Mouse (Mus musculus): Measurements from ENCODE around the gene Wdr63.

The Wdr63 gene

DNA sequence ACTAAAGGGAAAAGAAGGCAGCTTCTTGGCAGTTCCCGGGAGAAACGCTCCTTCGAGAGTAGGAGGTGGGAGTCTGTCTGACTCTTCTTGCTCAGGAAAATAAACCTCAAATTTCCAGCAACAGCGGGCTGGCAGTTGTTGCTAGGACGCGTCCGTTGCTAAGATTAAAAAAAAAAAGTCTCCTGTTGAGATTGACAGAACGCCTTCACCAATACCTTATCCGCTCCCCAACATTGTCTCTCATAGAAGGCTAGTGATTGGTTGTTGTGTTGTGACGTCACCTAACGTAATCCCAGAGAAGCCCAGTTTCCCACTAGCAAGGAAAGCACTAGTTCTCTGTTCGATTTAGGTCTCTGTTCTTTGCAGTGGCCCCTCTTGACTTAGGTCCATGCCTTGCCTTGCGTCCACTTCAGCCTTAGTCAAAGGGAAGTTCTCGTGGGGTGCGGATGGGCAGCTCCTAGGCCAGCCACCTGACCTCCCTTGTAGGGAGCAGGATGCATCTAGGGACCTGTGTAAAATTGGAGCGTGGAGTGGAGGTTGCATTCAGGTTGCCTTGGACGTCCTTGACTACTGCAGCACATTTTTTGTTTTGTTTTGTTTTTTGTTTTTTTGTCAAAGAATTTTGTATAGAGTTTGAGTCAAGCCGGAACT, at the start of gene Wdr63:
Gene Wdr63, minus strand, starts transcription at position 210 of the 651 bp plus-strand sequence.
- DNase-seq (ENCODE audit: low spot score) = peak; percentile 79

DNA sequence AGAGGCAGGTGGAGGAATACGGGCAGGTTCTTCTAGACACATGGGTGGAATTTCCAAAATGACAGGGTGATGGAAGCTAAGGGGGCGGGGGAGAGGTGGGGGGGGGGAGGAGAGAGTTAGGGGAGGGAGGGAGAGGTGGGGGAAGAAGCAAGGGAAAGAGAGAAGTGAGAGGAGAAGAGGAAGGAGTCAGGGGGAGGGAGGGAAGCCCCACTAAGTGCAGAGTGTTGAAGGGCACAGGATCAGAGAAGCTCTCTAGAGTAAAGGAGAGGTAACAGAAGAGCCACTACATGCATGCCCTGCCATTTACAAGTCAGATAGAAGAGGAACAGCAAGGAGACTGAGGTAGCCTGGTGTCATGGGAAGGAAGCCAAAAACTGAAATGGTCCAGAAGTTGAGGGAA, 48.9 kb upstream of the Wdr63 start:
- DNase-seq (ENCODE audit: low spot score) = no peak

DNA sequence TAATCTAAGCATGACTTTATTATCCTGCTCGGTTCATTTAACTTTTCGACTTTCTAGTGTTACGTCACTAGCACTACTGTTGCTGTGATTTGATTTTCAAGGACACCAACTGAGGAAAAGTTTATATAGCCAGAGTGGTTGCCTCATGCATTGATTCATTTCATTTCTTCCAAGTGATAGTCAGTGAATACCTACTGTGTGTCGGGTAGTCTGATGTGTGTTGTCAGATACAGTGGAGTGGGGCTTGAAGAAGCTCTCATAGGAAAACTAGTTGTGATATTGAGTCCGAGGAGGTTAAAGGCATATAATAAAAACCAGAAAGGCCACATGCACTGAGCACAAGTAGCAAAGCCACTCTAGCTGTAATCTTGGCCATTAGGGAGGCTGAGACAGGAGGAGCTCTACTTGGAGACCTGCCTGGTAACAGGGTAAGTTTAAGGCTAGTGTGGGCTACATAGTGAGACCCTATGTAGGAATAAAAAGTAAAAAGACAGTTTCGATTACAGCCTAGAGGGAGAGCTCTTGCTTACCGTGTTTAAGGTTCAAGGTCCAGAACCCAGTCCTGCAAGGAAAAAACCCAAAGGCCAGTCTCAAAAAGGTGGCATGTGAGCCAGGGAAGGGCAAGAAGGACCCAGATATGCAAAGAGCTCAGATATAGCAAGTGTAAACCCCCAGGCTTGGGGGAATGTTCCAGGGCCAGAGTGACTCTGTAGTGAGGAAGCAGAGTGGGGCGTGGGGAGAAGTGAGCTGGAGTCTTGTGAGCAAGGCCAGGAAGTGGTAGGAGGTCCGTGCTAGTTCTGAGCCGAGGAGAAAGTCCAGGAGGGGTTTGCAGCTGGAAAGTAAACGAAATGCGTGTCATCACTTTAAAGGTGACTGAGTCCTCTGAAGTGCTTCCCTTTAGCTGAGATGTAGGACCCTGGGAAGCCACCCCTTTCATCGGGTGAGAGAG, 48.0 kb upstream of the Wdr63 start:
- DNase-seq (ENCODE audit: low spot score) = no peak

DNA sequence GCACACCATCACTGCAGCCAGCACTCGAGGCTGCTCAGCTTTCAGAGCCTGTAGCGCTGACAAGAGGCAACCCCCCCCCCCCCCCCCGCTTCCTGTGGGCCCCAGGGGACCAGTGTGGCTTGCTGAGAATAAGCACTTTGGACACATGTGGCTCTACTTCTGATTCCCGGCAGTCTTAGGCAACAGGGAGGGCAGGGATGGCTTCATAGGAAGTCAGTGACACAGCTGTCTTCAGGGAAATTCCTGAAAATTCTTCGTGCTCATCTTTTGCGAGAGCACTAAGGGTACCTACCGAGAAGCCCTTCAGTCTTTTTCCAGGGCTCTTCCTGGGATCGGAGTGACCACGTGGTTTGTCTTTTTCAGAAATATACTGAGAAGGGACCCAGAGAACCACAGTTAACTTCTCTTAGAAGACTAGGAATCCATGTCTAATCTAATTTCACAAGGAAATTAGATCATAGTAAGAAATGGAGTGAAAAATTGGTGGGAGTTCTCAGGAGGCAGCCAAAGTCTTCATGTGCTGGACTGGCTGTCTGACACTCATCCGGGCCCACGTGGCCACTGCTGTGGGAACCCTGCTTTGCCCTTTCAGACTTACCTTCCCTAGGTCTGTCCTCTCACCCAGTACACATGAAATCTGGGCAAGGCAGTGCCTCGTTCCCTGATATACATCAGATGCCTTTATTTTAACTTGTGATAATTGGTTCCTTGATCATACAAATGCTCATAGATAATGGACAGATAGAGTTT, 46.1 kb upstream of the Wdr63 start:
- DNase-seq (ENCODE audit: low spot score) = peak; percentile 44

DNA sequence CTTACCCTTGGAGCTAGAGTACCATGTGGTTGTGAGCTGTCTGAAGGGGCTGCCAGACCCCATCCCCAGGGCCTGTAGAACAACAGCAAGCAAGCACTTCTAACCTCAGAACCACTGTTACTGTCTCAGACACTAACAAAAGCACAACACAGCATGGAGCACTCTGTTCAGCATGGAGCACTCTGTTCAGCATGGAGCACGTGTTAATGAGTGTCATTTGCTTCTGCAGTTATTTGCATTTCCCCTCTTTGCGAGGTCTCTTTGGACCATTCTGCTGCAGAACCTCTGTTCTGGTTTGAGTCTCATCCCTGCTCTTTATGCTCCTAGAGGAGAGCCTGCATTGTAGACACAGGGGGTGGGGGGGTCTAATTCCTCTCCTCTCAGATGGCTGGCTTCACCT, 45.0 kb upstream of the Wdr63 start:
- no peak for DNase-seq (ENCODE audit: low spot score)

DNA sequence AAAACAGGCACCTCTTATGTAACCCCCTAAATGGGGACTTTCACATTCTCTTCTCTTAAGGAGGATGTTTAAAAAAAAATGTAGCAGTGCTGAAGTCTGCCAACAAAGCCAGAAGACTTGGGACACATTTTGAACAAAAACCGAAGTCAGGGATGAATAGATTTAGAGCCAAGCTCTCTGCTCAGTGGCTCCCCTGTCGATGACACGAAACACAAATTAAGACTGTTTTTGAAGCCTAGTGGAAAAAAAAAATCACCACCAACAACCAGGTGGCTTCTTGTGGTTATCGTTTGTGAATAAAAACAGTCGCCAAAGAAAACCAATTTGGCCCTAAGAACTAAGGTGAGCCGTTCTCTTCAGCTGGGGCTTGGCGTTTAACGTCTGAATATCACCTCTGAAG, 44.4 kb upstream of the Wdr63 start:
- DNase-seq (ENCODE audit: low spot score) = no peak

DNA sequence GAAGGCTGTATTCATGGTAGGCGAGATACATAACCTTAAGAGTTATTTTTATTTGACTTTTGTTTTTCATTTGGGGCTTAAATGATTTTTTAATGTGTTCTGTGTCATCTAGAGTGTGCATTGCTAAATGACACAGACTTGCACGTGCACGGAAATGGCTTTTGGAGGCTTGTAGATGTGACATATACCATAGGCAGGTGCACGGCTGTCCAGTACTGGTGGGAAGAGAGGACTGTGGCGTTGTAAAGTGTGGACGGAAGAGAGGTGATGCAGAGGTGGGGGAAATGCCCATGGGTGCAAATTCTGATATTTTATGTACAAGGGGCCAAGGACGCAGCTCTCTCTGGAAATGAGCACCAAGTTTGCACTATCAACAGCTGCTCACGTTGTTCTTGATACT, 43.8 kb upstream of the Wdr63 start:
- DNase-seq (ENCODE audit: low spot score) = no peak

DNA sequence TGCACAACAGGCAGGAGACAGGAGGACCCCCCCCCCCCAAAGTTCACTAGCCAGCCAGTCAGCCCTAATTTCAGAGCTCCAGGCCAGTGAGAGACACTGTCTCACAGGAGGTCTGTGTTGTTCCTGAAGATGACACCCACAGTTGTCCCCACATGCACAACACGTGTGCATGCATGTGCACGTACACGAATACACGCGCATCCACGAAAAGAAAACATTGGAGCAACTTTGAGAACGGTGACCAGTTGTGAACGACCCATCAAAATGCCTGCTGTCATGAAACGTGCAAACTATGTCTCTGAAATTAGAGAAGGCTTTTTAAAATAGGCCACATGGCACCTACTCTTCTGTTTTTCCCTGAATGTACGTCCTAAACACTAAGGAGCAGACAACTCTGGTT, 43.4 kb upstream of the Wdr63 start:
- no peak for DNase-seq (ENCODE audit: low spot score)

DNA sequence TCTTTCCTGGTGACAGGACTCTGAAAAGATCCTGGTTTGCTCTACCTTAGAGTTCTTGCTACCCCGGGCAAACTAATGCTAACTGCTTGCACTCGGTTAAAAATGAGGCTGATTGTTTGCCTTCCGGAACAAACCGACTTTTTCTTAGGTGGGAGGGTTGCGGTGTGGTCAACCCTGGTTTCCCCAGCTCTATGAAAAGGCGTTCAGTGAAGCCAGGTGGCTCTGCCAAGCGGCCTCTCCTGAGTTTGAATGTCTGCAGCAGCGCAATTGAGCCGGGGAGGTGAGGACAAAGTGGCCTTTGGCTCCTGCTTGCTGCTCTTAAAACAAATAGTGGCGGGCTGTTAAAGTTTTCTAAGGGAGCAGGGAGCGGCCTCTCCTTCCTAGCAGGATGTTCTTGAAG, 42.6 kb upstream of the Wdr63 start:
- no peak for DNase-seq (ENCODE audit: low spot score)

DNA sequence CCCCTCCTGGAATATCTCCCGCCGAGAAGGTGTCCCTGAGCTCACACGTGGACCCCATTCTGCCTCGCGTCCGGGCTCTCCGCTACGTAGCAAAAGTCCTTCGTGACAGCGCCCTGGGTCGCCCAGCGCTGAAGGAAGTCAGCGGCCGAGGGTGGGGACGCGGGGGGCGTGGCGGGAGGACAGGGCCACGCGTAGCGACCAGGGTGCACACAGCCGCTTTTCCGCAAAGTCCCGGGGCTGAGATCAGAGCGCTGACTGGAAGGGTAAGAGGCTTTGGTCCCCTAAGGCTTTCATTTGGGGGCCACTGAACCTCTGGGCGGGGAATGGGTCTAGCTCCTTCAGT, 42.1 kb upstream of the Wdr63 start:
- peak; percentile 20 for DNase-seq (ENCODE audit: low spot score)

DNA sequence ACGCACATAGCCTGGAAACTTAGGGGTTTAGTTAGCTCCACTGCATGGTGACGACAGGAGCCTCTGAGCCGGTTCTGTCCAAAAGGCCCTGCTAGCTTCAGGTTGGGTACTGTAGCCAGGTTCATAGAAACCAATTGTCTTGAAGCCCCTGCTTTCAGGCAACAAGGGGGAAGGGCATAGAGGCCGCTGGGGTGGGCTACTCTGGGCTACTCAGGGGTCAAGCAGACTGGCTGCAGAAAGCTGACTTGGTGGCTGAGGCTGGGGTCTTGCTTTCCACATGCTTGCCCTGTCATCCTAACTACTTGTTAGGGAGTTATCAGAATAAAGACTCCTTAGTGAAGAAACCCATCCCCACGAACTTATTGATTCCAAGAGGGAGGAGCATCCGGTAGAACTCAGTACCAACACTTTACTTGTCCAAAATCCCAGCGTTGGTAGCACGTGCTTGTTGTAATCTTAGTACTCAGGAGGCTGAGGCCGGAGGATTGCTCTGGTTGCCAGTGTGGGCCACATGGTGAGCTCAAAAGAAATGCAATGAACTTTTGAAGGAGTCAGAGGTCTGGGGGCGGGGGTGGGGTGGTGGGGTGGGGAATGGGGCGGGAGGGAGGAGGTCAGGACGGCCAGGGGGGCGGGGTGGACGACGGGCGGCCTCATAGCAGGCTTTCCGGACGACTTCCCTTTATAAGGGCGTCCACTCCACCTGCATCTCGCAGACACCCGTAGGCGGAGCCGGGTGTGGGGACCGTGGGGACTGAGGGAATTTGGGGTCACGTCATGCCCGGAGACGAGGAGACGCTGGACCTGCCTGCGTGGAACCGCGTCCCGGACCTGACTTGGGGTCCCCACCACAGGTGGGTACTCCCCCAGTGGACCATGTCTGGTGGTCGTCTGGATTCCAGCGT, 41.5 kb upstream of the Wdr63 start, which contains the start of gene Mcoln2:
Gene Mcoln2, plus strand, starts transcription at position 678 of the 902 bp plus-strand sequence.
- no peak for DNase-seq (ENCODE audit: low spot score)

DNA sequence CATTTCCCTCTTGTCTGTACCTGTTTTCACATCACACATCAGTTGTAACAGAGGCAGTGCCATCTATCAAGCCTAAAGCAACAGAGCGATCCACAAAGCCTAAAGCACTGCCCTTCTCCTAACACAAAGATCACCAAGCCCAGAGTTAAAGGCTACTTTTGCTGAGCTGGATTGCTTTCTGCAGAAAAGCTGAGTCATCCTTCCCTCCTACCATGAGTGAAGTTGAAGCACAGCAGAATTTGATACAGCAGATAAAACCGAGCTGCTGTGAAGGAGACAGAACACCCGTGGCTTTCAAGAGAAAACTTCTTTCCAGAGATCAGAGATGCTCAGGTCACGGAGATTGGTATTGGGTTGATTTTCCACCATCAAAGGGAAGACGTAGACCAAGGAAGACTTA, 38.2 kb upstream of the Wdr63 start:
- DNase-seq (ENCODE audit: low spot score) = no peak

DNA sequence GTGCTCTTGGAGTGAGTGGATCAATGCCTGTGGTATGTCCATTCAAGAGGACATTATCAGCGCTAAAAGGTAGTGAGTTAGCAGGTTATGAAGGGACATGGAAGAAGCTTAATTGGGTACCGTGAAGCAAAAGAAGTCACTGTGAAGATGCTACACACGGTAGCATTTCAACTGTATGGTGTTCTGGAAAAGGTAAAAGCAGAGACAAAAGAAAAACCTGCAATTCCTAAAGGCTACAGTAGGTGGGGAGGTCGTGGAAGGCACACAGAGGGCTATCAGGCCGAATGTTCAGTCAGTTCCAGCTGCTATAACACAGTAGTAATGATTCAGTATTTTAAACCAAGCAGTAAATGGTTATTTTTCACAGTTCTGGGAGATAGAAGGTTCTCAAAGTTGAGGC, 37.6 kb upstream of the Wdr63 start:
- no peak for DNase-seq (ENCODE audit: low spot score)

DNA sequence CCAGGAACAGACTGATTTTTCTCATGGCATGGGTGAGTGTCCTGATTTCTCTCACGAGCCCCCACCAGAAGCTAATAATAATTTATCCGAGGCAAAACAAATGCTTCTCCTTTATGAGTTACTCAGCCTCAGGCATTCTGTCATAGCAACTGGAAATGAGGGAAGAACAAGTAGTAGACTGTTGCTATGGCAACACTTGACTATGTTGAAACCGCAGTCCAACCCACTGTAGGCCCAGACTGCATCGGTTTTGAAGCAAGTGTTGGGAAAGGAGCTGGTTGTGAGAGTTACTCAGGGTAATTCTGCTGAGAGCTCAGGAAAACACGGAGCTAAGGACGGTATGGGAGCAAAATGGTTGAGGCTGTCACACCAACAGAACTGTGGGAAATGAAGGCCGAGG, 34.6 kb upstream of the Wdr63 start:
- no peak for DNase-seq (ENCODE audit: low spot score)

DNA sequence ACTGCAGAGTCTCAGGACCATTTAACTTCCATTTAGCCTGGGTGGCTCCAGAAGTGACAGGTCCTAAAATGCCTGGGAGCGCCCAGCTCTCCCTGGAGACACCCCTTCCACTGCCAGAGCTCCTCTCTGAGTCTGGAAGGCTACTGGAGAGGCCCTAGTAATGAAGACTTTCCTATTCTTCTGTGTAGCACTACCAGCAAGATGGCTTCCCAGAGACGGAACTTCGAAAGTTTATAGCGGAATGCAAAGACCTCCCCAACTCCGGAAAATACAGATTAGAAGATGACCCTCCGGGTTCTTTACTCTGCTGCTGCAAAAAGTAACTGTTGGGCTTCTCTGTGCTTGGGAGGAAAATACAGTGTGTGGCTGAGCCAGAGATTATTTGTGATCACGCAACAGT, 32.3 kb upstream of the Wdr63 start:
- DNase-seq (ENCODE audit: low spot score) = no peak

DNA sequence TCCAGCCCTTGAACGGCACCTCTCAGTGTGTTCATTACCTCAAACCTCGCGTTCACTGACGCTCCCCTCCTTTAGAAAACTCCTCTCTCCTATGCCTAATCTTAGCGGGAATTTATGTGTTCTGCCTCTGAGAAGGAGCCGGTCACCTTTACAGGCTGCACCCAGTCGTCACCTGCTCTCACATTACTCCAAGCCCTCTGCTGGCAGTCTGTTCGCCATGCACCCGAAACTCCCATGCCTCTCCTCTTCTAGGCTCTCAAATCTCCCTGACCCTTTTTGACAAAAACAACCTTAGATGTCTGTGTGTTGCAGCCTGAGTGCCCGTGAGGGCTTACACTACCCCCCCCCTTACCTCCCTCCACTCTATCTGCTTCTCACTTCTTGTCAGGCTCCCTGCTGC, 28.5 kb upstream of the Wdr63 start:
- no peak for DNase-seq (ENCODE audit: low spot score)

DNA sequence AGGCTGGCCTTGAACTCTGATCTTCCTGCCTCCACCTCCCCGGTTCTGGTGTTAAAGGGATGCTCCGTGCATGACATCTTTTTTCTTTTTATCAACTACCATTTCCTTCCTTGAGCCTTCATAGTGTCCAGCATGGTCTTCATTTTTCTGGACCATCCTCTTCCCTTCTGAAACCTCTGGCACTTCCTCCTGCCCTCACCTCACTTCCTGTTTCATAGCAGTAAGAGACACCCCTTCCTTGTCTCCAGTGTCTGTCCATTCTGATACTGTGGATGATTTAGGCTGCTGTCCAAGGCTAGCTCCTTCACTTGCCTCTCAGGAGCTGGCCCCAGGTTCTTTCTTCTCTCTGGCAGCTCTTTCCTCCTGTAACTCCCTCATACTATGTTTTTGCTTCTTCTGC, 27.5 kb upstream of the Wdr63 start:
- no peak for DNase-seq (ENCODE audit: low spot score)

DNA sequence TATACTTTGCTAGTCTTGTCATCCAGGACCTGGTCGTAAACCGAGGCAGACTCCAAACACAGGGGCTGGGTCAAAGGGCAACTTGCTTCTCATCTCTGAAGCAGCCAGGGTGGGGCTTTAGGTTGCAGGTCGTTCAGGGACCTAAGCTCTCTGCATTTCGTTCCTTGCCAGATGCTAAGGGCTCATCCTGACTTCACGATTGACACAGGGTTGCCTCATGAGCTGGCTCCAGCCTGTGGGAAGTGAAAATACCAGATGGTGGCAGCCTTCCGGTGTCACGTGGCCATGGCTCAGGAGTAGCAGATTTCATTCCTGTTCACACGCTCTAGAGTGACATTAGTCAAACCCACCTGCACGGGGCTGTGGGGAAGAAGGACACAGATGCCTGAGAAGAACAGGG, 26.9 kb upstream of the Wdr63 start:
- no peak for DNase-seq (ENCODE audit: low spot score)

DNA sequence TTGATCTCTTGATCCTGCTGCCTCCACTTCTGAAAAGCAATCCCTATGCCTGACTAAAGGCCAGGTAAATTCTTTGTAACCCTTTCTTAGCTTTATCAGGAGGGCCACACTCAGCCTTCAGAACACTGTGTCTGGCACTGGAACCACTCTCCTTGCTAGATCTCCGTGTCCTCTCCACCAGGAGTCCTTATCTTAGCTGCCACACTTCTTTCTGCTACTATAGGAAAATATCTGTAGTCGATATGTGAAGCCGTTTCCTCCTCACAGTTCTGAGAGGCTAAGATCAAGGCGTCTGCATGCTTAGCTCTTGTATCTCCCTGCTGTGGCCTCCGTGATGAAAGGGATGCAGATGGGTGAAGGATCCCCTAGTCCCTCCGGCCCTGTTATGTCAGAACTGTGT, 19.3 kb upstream of the Wdr63 start:
- no peak for DNase-seq (ENCODE audit: low spot score)

DNA sequence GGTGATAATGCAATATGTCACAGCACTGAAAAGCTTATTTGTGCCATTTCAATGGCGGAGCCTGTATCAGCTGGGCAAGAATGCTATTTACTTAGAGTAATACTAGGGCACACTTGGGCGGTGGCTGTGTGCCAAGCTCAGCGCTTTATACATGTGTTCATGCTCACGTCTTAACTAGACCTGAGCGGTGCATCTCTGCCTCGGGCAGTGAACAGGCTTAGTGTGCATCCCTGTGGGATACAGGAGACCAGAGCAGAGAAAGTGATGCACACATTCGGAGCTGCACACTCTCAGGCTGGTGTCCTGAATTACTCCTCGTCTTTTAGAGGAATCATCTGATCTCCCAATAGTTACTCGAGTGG, 15.5 kb upstream of the Wdr63 start:
- DNase-seq (ENCODE audit: low spot score) = no peak

DNA sequence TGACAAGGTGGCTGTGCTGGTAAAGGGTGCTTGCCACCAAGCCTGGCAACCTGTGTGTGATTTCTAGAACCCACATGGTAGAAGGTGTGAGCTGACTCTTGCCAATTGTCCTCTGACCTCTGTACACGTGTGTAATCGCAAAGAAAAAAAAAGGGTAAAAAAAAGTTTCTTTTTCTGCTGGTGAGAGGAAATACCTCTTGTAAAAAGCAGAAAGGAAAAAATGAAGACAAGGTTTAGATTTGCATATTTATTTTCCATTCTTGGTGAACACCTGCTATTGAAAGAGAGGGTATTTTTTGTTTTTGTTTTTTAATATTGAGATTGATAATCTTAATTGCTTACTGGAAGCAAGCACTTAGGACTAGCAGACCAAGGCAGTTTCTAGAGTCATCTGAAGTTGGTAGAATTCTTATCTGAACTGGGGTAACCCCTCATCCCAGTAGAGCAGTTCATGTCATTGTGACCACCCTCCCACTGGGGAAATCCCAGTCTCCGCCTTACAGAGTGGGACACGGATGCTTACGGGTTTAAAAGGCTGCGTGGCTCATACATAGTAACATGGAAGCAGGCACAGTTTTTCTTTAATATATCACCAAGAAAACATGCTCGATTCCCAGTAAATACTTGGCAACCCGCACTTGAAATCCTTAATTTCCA, 15.0 kb upstream of the Wdr63 start:
- no peak for DNase-seq (ENCODE audit: low spot score)

DNA sequence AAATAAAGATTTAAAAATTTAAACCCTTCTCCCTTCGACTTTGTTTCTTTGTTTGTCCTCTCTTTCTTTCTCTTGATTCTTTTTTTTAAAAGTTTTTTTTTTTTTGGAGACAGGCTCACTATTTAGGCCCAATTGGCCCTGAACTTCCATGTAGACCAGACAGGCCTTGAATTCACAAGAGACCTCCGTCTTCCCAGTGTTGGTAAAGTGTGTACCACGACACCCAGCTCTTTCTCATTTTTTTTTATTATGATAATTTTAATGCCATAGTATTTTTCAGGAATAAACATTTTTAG, 14.1 kb upstream of the Wdr63 start:
- no peak for DNase-seq (ENCODE audit: low spot score)

Measured in MN1 (cell line).